Mouse (Mus musculus): ENCODE data around the gene Arhgap27.

- no peak for TF ChIP-seq MAFK (IDR thresholded peaks at IDR 0.05; ENCODE audit: insufficient read depth, low read depth, low read length)
- TF ChIP-seq ZC3H11A (IDR thresholded peaks at IDR 0.05; ENCODE audit: borderline replicate concordance, low read depth, low read length) = no peak
- TF ChIP-seq ZNF384 (IDR thresholded peaks at IDR 0.05; ENCODE audit: low read depth, low read length) = no peak
- no peak for TF ChIP-seq HCFC1 (IDR thresholded peaks at IDR 0.05; ENCODE audit: borderline replicate concordance, insufficient read depth, low read length)
- no peak for TF ChIP-seq CHD2 (IDR thresholded peaks at IDR 0.05; ENCODE audit: low read depth, low read length)
Observed at GRCm38 (mm10) chr11:103320196-103320595, 43.3 kb downstream of the Arhgap27 start.
